ENCODE assay signal across 8 mouse cellular contexts in genomic region chr10:63429785-63430305, GRCm38 (mm10). TPM values are rescaled to one million over a fixed set of nuclear protein-coding genes. Genes with fewer than 3 reads are reported as not detected.
DNase-seq lines count a peak whose midpoint lies in the region; ATAC-seq lines count a peak whose summit lies in the region.

TSS of gene Ctnna3 (plus strand) at chr10:63430098.

- H3K27ac ChIP-seq in hindbrain, embryonic 14.5 days = peak within 1 kb of the TSS; percentile 12

- peak within 1 kb of the TSS; percentile 44 for H3K9ac ChIP-seq in hindbrain, embryonic 14.5 days

- peak within 1 kb of the TSS; percentile 69 for H3K4me2 ChIP-seq in hindbrain, embryonic 14.5 days (replicated peaks)

- no peaks in the 10 kb centered on the region for H3K36me3 ChIP-seq in hindbrain, embryonic 14.5 days (replicated peaks; ENCODE audit: control insufficient read depth, insufficient read depth)

- ATAC-seq in hindbrain, embryonic 14.5 days (ENCODE audit: low FRiP score) = peak; percentile 96

- peak within 1 kb of the TSS; percentile 51 for H3K4me3 ChIP-seq in hindbrain, embryonic 14.5 days (replicated peaks; ENCODE audit: low read length)

- no peaks in the 10 kb centered on the region for H3K27me3 ChIP-seq in hindbrain, embryonic 14.5 days (ENCODE audit: control insufficient read depth, insufficient read depth, low read length)

- no peaks in the 10 kb centered on the region for H3K9me3 ChIP-seq in hindbrain, embryonic 14.5 days (ENCODE audit: control insufficient read depth, low read length)

- 0% methylated on average over 55 of the region's 55 CpGs for WGBS in hindbrain, embryonic 14.5 days

- DNase-seq in R1 (ENCODE audit: low read depth, low spot score) = peak; percentile 98
- peak; percentile 90 to 92 for DNase-seq in cerebellum, postnatal 25 days
- peak; percentile 61 to 69 for DNase-seq in frontal cortex, postnatal 25 days (ENCODE audit: low spot score in 2 of 2)
- peak; percentile 92 for DNase-seq in hindbrain, embryonic 14.5 days (ENCODE audit: low spot score)
- DNase-seq in layer of hippocampus, postnatal 36 days = peak; percentile 79 to 86
- DNase-seq in lung, postnatal 36 days = peak; percentile 92
- peak; percentile 97 for DNase-seq in retina, postnatal 1 day
- peak; percentile 31 for DNase-seq in urinary bladder, postnatal 10 days (ENCODE audit: low spot score)

- H3K4me1 ChIP-seq in hindbrain, embryonic 14.5 days (replicated peaks; ENCODE audit: control insufficient read depth, insufficient read depth, low read length) = no peaks in the 10 kb centered on the region

RNA-seq across cellular contexts. Expression of gene Ctnna3, which starts in this region (rescaled TPM):
- polyA plus RNA-seq in hindbrain, embryonic 14.5 days (2014; fragmentation: Nextera tagmentation; extraction: Ambion mirVana) = 2.9 and 4.1 TPM in 2 replicates
- 1 to 10 TPM; 1.2 to 1.9 TPM for total RNA-seq in layer of hippocampus, postnatal 36 days (2021)

Comparison
In these comparisons a context has a peak if more than half of its experiments do, and no peak if none do; other contexts are left out.
1. Peak in every context shown above with its lines: DNase-seq, ATAC-seq, H3K4me3 ChIP-seq and H3K27ac ChIP-seq.
2. DNase-seq: peak in every context shown above with its lines; median percentile 98 in R1; 97 in retina, postnatal 1 day; 92 in hindbrain, embryonic 14.5 days; 92 in lung, postnatal 36 days; 91 in cerebellum, postnatal 25 days; 82 in layer of hippocampus, postnatal 36 days; 65 in frontal cortex, postnatal 25 days; 31 in urinary bladder, postnatal 10 days.